Mouse (Mus musculus) G1E (cell line): ENCODE data around the gene Tmf1.

Source experiments
- CTCF ChIP-seq: IDR thresholded peaks from 2 replicates; pipeline ENCODE4 v1.5.1; 2012; ENCODE audit warnings: low read depth, low read length, inconsistent platforms, mixed read lengths
- GATA1 ChIP-seq: IDR thresholded peaks from 2 replicates; pipeline ENCODE4 v1.6.1; 2012; ENCODE audit warnings: borderline replicate concordance, low read length, inconsistent platforms, mixed read lengths
- POLR2AphosphoS5 ChIP-seq: IDR thresholded peaks from 2 replicates; pipeline ENCODE4 v1.6.1; 2012; ENCODE audit warnings: low read depth, low read length, inconsistent platforms; ENCODE audit not compliant: insufficient replicate concordance
- TAL1 ChIP-seq: conservative IDR thresholded peaks from 2 replicates; pipeline ENCODE4 v1.6.1; 2012; ENCODE audit warnings: low read depth, low read length, inconsistent platforms, mixed read lengths

GRCm38 (mm10) chr6:97130979-97131378 is 47.9 kb downstream of the Tmf1 start:
- TF ChIP-seq CTCF (no peak), GATA1 (no peak), TAL1 (no peak), POLR2AphosphoS5 (no peak)
